Comparison of ENCODE assay signal across 20 mouse cellular contexts in the genomic region with DNA sequence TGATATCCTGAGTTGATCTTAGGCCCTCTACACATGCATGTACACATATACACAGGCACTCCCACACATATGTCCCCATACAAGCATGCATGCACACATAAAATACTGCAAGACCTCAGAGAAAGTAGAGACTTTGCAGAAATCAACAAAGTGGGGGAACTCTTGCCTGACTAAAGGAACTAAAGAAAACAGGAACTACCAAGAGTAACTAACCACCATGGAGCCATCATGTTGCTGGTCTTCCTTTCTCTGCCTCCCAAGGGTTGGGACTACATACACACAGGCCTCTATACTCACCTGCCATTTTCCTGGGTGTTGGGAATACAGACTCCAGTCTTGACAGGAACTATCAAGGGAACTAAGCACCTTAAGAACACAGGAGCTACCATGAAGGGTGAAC. TPM values are rescaled to one million over a fixed set of nuclear protein-coding genes. Genes with fewer than 3 reads are reported as not detected.
DNase-seq lines count a peak whose midpoint lies in the region; ATAC-seq and TF ChIP-seq lines count a peak whose summit lies in the region.
"Had no signal": no experiment of that assay in that cellular context is flagged by ENCODE, and none has a peak within 500 bp of the region (broad histone marks: within the 10 kb centered on the region; RNA-seq: fewer than 3 reads in every experiment).

No protein-coding gene starts in this region.

- H3K27ac ChIP-seq in liver, embryonic 13.5 days: peak overlapping the region; percentile 6; the same call in 1 of the 2 replicates
- H3K27ac ChIP-seq in liver, embryonic 11.5 days (ENCODE audit: low read depth, low read length): no peak overlapping the region
- H3K27ac ChIP-seq in bone marrow macrophage, adult 2 months (ENCODE audit: insufficient read depth, low read depth, low read length): peak overlapping the region; percentile 58
- 0 out of 2 replicates have a peak overlapping the region, but pooled peaks have one; percentile 7 for H3K27ac ChIP-seq in macrophage
- H3K27ac ChIP-seq: embryonic facial prominence, embryonic 12.5 days; forebrain, embryonic 12.5 days; hindbrain, embryonic 12.5 days had no signal

- DNase-seq in liver, embryonic 13.5 days: no peak
- DNase-seq in liver, embryonic 11.5 days (ENCODE audit: low spot score): no peak
- peak; percentile 48 for DNase-seq in splenic B cell, adult 2 months (ENCODE audit: low read depth, low spot score)
- DNase-seq in left cerebral cortex, postnatal 36 days (ENCODE audit: low spot score in 2 of 2): no peak
- no peak for DNase-seq in layer of hippocampus, postnatal 36 days
- DNase-seq: adrenal gland, adult 8-10 months; adrenal gland, postnatal 36 days; cerebellum, adult 11 months; cerebellum, adult 8-10 months; cerebellum, postnatal 14 days; gastrocnemius, postnatal 10 days had no signal

- H3K9ac ChIP-seq in liver, embryonic 13.5 days: no peak overlapping the region
- no peak overlapping the region for H3K9ac ChIP-seq in liver, embryonic 11.5 days (ENCODE audit: low read depth, low read length)
- H3K9ac ChIP-seq: embryonic facial prominence, embryonic 12.5 days; forebrain, embryonic 12.5 days; heart, embryonic 12.5 days; hindbrain, embryonic 12.5 days had no signal

- no peak for TF ChIP-seq POLR2A in bone marrow macrophage, adult 2 months (IDR thresholded peaks at IDR 0.05; ENCODE audit: borderline replicate concordance, low read depth, low read length)

- H3K27me3 ChIP-seq in liver, embryonic 13.5 days: no peaks in the 10 kb centered on the region
- H3K27me3 ChIP-seq in liver, embryonic 11.5 days (replicated peaks; ENCODE audit: control insufficient read depth, insufficient read depth, low read length): no peaks in the 10 kb centered on the region
- no peaks in the 10 kb centered on the region for H3K27me3 ChIP-seq in splenic B cell, adult 2 months (ENCODE audit: control insufficient read depth, insufficient read depth, low read length, poor library complexity, severe bottlenecking)
- H3K27me3 ChIP-seq: embryonic facial prominence, embryonic 12.5 days; forebrain, embryonic 12.5 days; hindbrain, embryonic 12.5 days had no signal

- no peaks in the 10 kb centered on the region for H3K9me3 ChIP-seq in liver, embryonic 13.5 days (replicated peaks)
- no peaks in the 10 kb centered on the region for H3K9me3 ChIP-seq in liver, embryonic 11.5 days (ENCODE audit: control insufficient read depth, low read length)
- H3K9me3 ChIP-seq: embryonic facial prominence, embryonic 12.5 days; forebrain, embryonic 12.5 days; heart, embryonic 12.5 days; hindbrain, embryonic 12.5 days had no signal

- H3K4me3 ChIP-seq in liver, embryonic 13.5 days (replicated peaks): no peak overlapping the region
- no peak overlapping the region for H3K4me3 ChIP-seq in liver, embryonic 11.5 days (ENCODE audit: low read depth, low read length)
- no peak overlapping the region for H3K4me3 ChIP-seq in bone marrow macrophage, adult 2 months (ENCODE audit: insufficient read depth, low read length)
- H3K4me3 ChIP-seq in macrophage (ENCODE audit: inconsistent target): no peak overlapping the region
- H3K4me3 ChIP-seq: embryonic facial prominence, embryonic 12.5 days; forebrain, embryonic 12.5 days; heart, embryonic 12.5 days; hindbrain, embryonic 12.5 days had no signal

- no peaks in the 10 kb centered on the region for H3K36me3 ChIP-seq in liver, embryonic 13.5 days
- H3K36me3 ChIP-seq in liver, embryonic 11.5 days (ENCODE audit: control insufficient read depth, insufficient read depth, low read length): no peaks in the 10 kb centered on the region
- no peaks in the 10 kb centered on the region for H3K36me3 ChIP-seq in macrophage (ENCODE audit: inconsistent target)
- H3K36me3 ChIP-seq in splenic B cell, adult 2 months (ENCODE audit: control insufficient read depth, insufficient read depth, low read length, poor library complexity, severe bottlenecking): no peaks in the 10 kb centered on the region
- H3K36me3 ChIP-seq: embryonic facial prominence, embryonic 12.5 days; forebrain, embryonic 12.5 days; heart, embryonic 12.5 days; hindbrain, embryonic 12.5 days had no signal

- no peak for TF ChIP-seq CTCF in bone marrow macrophage, adult 2 months (IDR thresholded peaks at IDR 0.05; ENCODE audit: low read depth, low read length)

- H3K79me2 ChIP-seq in macrophage (ENCODE audit: inconsistent target): no peaks in the 10 kb centered on the region

- no peak for ATAC-seq in liver, embryonic 13.5 days (ENCODE audit: low read depth)
- no peak for ATAC-seq in liver, embryonic 11.5 days (replicated peaks; ENCODE audit: low FRiP score)
- ATAC-seq in erythroblast, adult 5-6 weeks (replicated peaks; ENCODE audit: low FRiP score, poor library complexity, severe bottlenecking): no peak
- ATAC-seq: forebrain, embryonic 16.5 days; hindbrain, embryonic 16.5 days had no signal

- no peak overlapping the region for H3K4me2 ChIP-seq in liver, embryonic 13.5 days
- H3K4me2 ChIP-seq in liver, embryonic 11.5 days: no peak overlapping the region
- H3K4me2 ChIP-seq: embryonic facial prominence, embryonic 12.5 days; forebrain, embryonic 12.5 days; heart, embryonic 12.5 days; hindbrain, embryonic 12.5 days had no signal

- intact Hi-C loops in left cerebral cortex, postnatal 36 days (cut with DNase I): no loop called here

- peaks cover 50% of the 10 kb centered on the region for H3K4me1 ChIP-seq in liver, embryonic 13.5 days (replicated peaks)
- H3K4me1 ChIP-seq in liver, embryonic 11.5 days (replicated peaks; ENCODE audit: control insufficient read depth, insufficient read depth, low read length): peaks cover 10% of the 10 kb centered on the region
- H3K4me1 ChIP-seq in bone marrow macrophage, adult 2 months (ENCODE audit: control insufficient read depth, insufficient read depth, low read length): peaks cover 29% of the 10 kb centered on the region
- H3K4me1 ChIP-seq: embryonic facial prominence, embryonic 12.5 days; forebrain, embryonic 12.5 days; heart, embryonic 12.5 days; hindbrain, embryonic 12.5 days had no signal

RNA-seq across cellular contexts. Expression of gene Lpcat1, which starts 5.4 kb away (rescaled TPM):
- polyA plus RNA-seq in liver, embryonic 13.5 days (2015; fragmentation: Nextera tagmentation; extraction: Ambion mirVana): 77.9 and 83.7 TPM in 2 replicates
- 81.9 and 84.0 TPM in 2 replicates for polyA plus RNA-seq in liver, embryonic 11.5 days (2014; fragmentation: Nextera tagmentation; extraction: Ambion mirVana)
- 39.5 and 45.3 TPM in 2 replicates for polyA plus RNA-seq in bone marrow macrophage, adult 2 months (2012; ENCODE audit: insufficient read depth, insufficient read length, missing spikeins)
- total RNA-seq in macrophage (2018; cell fraction: chromatin; rRNA removed): 100 to 1,000 TPM in 10 of 26 experiments, 10 to 100 TPM in 16; 55.7 to 372 (median 82.7) TPM
- 10 to 100 TPM; 15.6 to 43.8 (median 25.6) TPM for total RNA-seq in macrophage (2018; cell fraction: cytosol; rRNA removed)
- 100 to 1,000 TPM in 6 of 26 experiments, 10 to 100 TPM in 20; 37.8 to 160 (median 59.7) TPM for total RNA-seq in macrophage (2018; cell fraction: nucleus; rRNA removed)
- 18.3 to 26.7 TPM (median 26.4 TPM) in 3 replicates for polyA plus RNA-seq in macrophage (2018)
- total RNA-seq in erythroblast, adult 5-6 weeks (2015; ENCODE audit: low replicate concordance): 72.5 and 89.3 TPM in 2 replicates
- 176 and 246 TPM in 2 replicates for total RNA-seq in erythroblast, adult 5-6 weeks (2017; ENCODE audit: low replicate concordance)
- total RNA-seq in left cerebral cortex, postnatal 36 days (2021): 10 to 100 TPM; 45.9 to 48.9 TPM
- 10 to 100 TPM; 36.6 to 39.4 TPM for total RNA-seq in layer of hippocampus, postnatal 36 days (2021)
